In genomic region chr4:129332846-129333245, GRCm38 (mm10) we compare ENCODE assay signal across 11 mouse cellular contexts. TPM values are rescaled to one million over a fixed set of nuclear protein-coding genes. Genes with fewer than 3 reads are reported as not detected.
DNase-seq lines count a peak whose midpoint lies in the region; ATAC-seq and TF ChIP-seq lines count a peak whose summit lies in the region.
"Had no signal": no experiment of that assay in that cellular context is flagged by ENCODE, and none has a peak within 500 bp of the region (broad histone marks: within the 10 kb centered on the region; RNA-seq: fewer than 3 reads in every experiment).

No protein-coding gene starts in this region.

- no peak overlapping the region for H3K27ac ChIP-seq in embryonic facial prominence, embryonic 13.5 days
- H3K27ac ChIP-seq in hindbrain, postnatal 0 days, result no peak overlapping the region
- H3K27ac ChIP-seq in midbrain, embryonic 15.5 days, result no peak overlapping the region

- DNase-seq in kidney, postnatal 14 days, result peak; percentile 11
- no peak for DNase-seq in kidney, postnatal 10 days
- DNase-seq in hindbrain, postnatal 0 days (ENCODE audit: low spot score), result no peak
- no peak for DNase-seq in thymus, postnatal 10 days (ENCODE audit: low spot score in 2 of 2)
- DNase-seq in urinary bladder, adult 2 months (ENCODE audit: low spot score), result no peak
- DNase-seq: cerebellum, adult 11-12 months; heart, adult 11 months; thymus, postnatal 14 days had no signal

- H3K27me3 ChIP-seq in embryonic facial prominence, embryonic 13.5 days, result no peaks in the 10 kb centered on the region
- H3K27me3 ChIP-seq in hindbrain, postnatal 0 days (ENCODE audit: insufficient read depth, low read length), result no peaks in the 10 kb centered on the region
- H3K27me3 ChIP-seq in midbrain, embryonic 15.5 days (replicated peaks), result no peaks in the 10 kb centered on the region

- peaks cover 52% of the 10 kb centered on the region for H3K36me3 ChIP-seq in embryonic facial prominence, embryonic 13.5 days
- peaks cover 5% of the 10 kb centered on the region; the same call in 1 of the 2 replicates for H3K36me3 ChIP-seq in hindbrain, postnatal 0 days (ENCODE audit: insufficient read depth, low read length)
- peaks cover 11% of the 10 kb centered on the region for H3K36me3 ChIP-seq in midbrain, embryonic 15.5 days (replicated peaks)

- no peak for TF ChIP-seq CTCF in hindbrain, postnatal 0 days (IDR thresholded peaks at IDR 0.05; ENCODE audit: low read depth)

- peak overlapping the region; percentile 44; the same call in 1 of the 2 replicates for H3K9ac ChIP-seq in embryonic facial prominence, embryonic 13.5 days
- H3K9ac ChIP-seq in hindbrain, postnatal 0 days (replicated peaks; ENCODE audit: low read length), result no peak overlapping the region
- H3K9ac ChIP-seq in midbrain, embryonic 15.5 days, result no peak overlapping the region

- no peak for ATAC-seq in embryonic facial prominence, embryonic 13.5 days (ENCODE audit: insufficient number of reproducible peaks, insufficient read depth, low FRiP score, low TSS enrichment, low read depth)
- ATAC-seq in hindbrain, postnatal 0 days, result no peak
- ATAC-seq in midbrain, embryonic 15.5 days (replicated peaks), result no peak
- no peak for ATAC-seq in cerebellum, adult (ENCODE audit: insufficient number of reproducible peaks, low FRiP score, low TSS enrichment)

- H3K4me1 ChIP-seq in embryonic facial prominence, embryonic 13.5 days, result peaks cover 41% of the 10 kb centered on the region
- peaks cover 13% of the 10 kb centered on the region; the same call in 1 of the 2 replicates for H3K4me1 ChIP-seq in hindbrain, postnatal 0 days (ENCODE audit: insufficient read depth, low read length)
- H3K4me1 ChIP-seq in midbrain, embryonic 15.5 days, result peaks cover 48% of the 10 kb centered on the region

- WGBS in embryonic facial prominence, embryonic 13.5 days, result 20% methylated on average over 1 of the region's 1 CpGs
- WGBS in hindbrain, postnatal 0 days, result 6% methylated on average over 1 of the region's 1 CpGs
- WGBS in midbrain, embryonic 15.5 days, result 32% methylated on average over 1 of the region's 1 CpGs

- peak overlapping the region; percentile 98 for H3K4me3 ChIP-seq in embryonic facial prominence, embryonic 13.5 days
- H3K4me3 ChIP-seq in hindbrain, postnatal 0 days (ENCODE audit: low read length), result no peak overlapping the region
- H3K4me3 ChIP-seq in midbrain, embryonic 15.5 days, result peak overlapping the region; percentile 99; the same call in 1 of the 2 replicates

- peak overlapping the region; percentile 80 for H3K4me2 ChIP-seq in embryonic facial prominence, embryonic 13.5 days
- H3K4me2 ChIP-seq in hindbrain, postnatal 0 days (ENCODE audit: low read depth, low read length), result peak overlapping the region; percentile 69; the same call in 1 of the 2 replicates
- H3K4me2 ChIP-seq in midbrain, embryonic 15.5 days, result peak overlapping the region; percentile 70

- H3K9me3 ChIP-seq in embryonic facial prominence, embryonic 13.5 days, result no peaks in the 10 kb centered on the region
- no peaks in the 10 kb centered on the region for H3K9me3 ChIP-seq in hindbrain, postnatal 0 days (ENCODE audit: low read length)
- H3K9me3 ChIP-seq in midbrain, embryonic 15.5 days, result no peaks in the 10 kb centered on the region

RNA-seq across cellular contexts. Expression of gene Rbbp4, which starts 2.3 kb away (rescaled TPM):
- polyA plus RNA-seq in embryonic facial prominence, embryonic 13.5 days (2015; fragmentation: Nextera tagmentation; extraction: Ambion mirVana), result 469 and 486 TPM in 2 replicates
- 71.3 and 83.2 TPM in 2 replicates for total RNA-seq in hindbrain, postnatal 0 days (2014; rRNA removed)
- polyA plus RNA-seq in hindbrain, postnatal 0 days (2015; fragmentation: Nextera tagmentation; extraction: Ambion mirVana), result 234 and 236 TPM in 2 replicates
- 260 and 271 TPM in 2 replicates for polyA plus RNA-seq in midbrain, embryonic 15.5 days (2015; fragmentation: Nextera tagmentation; extraction: Ambion mirVana)
- polyA plus RNA-seq in urinary bladder, adult 2 months (2012; rRNA removed), result 65.1 and 72.2 TPM in 2 replicates

RNA-seq across cellular contexts. Expression of gene Zbtb8os, which starts 2.6 kb away (rescaled TPM):
- polyA plus RNA-seq in embryonic facial prominence, embryonic 13.5 days (2015; fragmentation: Nextera tagmentation; extraction: Ambion mirVana), result 44.4 and 45.5 TPM in 2 replicates
- 4.3 and 5.7 TPM in 2 replicates for total RNA-seq in hindbrain, postnatal 0 days (2014; rRNA removed)
- polyA plus RNA-seq in hindbrain, postnatal 0 days (2015; fragmentation: Nextera tagmentation; extraction: Ambion mirVana), result 23.5 and 27.4 TPM in 2 replicates
- 19.9 and 21.1 TPM in 2 replicates for polyA plus RNA-seq in midbrain, embryonic 15.5 days (2015; fragmentation: Nextera tagmentation; extraction: Ambion mirVana)
- polyA plus RNA-seq in urinary bladder, adult 2 months (2012; rRNA removed), result 45.4 and 52.6 TPM in 2 replicates

RNA-seq across cellular contexts. Expression of gene Zbtb8a, which starts 45.1 kb away (rescaled TPM):
- polyA plus RNA-seq in embryonic facial prominence, embryonic 13.5 days (2015; fragmentation: Nextera tagmentation; extraction: Ambion mirVana), result 13.6 and 14.2 TPM in 2 replicates
- 26.9 and 29.6 TPM in 2 replicates for total RNA-seq in hindbrain, postnatal 0 days (2014; rRNA removed)
- 14.9 and 15.3 TPM in 2 replicates for polyA plus RNA-seq in hindbrain, postnatal 0 days (2015; fragmentation: Nextera tagmentation; extraction: Ambion mirVana)
- polyA plus RNA-seq in midbrain, embryonic 15.5 days (2015; fragmentation: Nextera tagmentation; extraction: Ambion mirVana), result 20.4 and 21.5 TPM in 2 replicates
- 18.7 and 21.0 TPM in 2 replicates for polyA plus RNA-seq in urinary bladder, adult 2 months (2012; rRNA removed)

RNA-seq across cellular contexts. Expression of gene Sync, which starts 45.4 kb away (rescaled TPM):
- polyA plus RNA-seq in embryonic facial prominence, embryonic 13.5 days (2015; fragmentation: Nextera tagmentation; extraction: Ambion mirVana), result 0.96 and 1.2 TPM in 2 replicates
- 1.9 and 3.3 TPM in 2 replicates for total RNA-seq in hindbrain, postnatal 0 days (2014; rRNA removed)
- polyA plus RNA-seq in hindbrain, postnatal 0 days (2015; fragmentation: Nextera tagmentation; extraction: Ambion mirVana), result 1.9 and 2.0 TPM in 2 replicates
- 0.50 and 0.86 TPM in 2 replicates for polyA plus RNA-seq in midbrain, embryonic 15.5 days (2015; fragmentation: Nextera tagmentation; extraction: Ambion mirVana)
- polyA plus RNA-seq in urinary bladder, adult 2 months (2012; rRNA removed), result 3.1 and 4.0 TPM in 2 replicates
